Mouse (Mus musculus) stomach, embryonic 14.5 days (tissue): ENCODE results near the gene Fam219a. TPM values are rescaled to one million over a fixed set of nuclear protein-coding genes. Genes with fewer than 3 reads are reported as not detected.

Source experiments
- ATAC-seq: fragments of 200-750 bp; cut with Nextera tagmentation; 2 replicates; pipeline ENCODE4 v1.8.0; 2017; ENCODE audit warnings: low read depth, moderate TSS enrichment; ENCODE audit not compliant: insufficient number of reproducible peaks, insufficient read depth, low FRiP score
- H3K27ac ChIP-seq: fragments of 300-500 bp; sonication (generic); 2 replicates; pipeline ENCODE4 v1.5.1; 2014; ENCODE audit warnings: mild to moderate bottlenecking, low read length, moderate library complexity, mixed read lengths
- H3K27me3 ChIP-seq: fragments of 300-500 bp; sonication (generic); 2 replicates; pipeline ENCODE4 v1.6.1; 2014; ENCODE audit warnings: low read length, control low read depth, mixed read lengths; ENCODE audit not compliant: control insufficient read depth, insufficient read depth
- H3K36me3 ChIP-seq: fragments of 300-500 bp; sonication (generic); 2 replicates; pipeline ENCODE4 v1.6.1; 2014; ENCODE audit warnings: mild to moderate bottlenecking, control low read depth, low read length, moderate library complexity, mixed read lengths; ENCODE audit not compliant: control insufficient read depth, insufficient read depth
- H3K4me1 ChIP-seq: fragments of 300-500 bp; sonication (generic); 2 replicates; pipeline ENCODE4 v1.6.1; 2014; ENCODE audit warnings: low read length, control low read depth, mixed read lengths; ENCODE audit not compliant: control insufficient read depth, insufficient read depth
- H3K4me2 ChIP-seq: fragments of 300-500 bp; sonication (generic); replicated peaks from 2 replicates; pipeline ENCODE4 v1.6.1; 2014; ENCODE audit warnings: low read depth, low read length, control low read depth
- H3K4me3 ChIP-seq: fragments of 300-500 bp; sonication (generic); 2 replicates; pipeline ENCODE4 v1.5.1; 2014; ENCODE audit warnings: low read depth, low read length, control low read depth
- H3K9ac ChIP-seq: fragments of 300-500 bp; sonication (generic); replicated peaks from 2 replicates; pipeline ENCODE4 v1.6.1; 2014; ENCODE audit warnings: low read depth, mild to moderate bottlenecking, control low read depth, low read length, moderate library complexity, mixed read lengths
- H3K9me3 ChIP-seq: fragments of 300-500 bp; sonication (generic); 2 replicates; pipeline ENCODE4 v1.6.1; 2016; ENCODE audit warnings: low read depth, low read length, control low read depth; ENCODE audit not compliant: control insufficient read depth
- WGBS: fragments of 180-500 bp; shearing (Covaris S2); extraction: QIAGEN DNeasy Blood & Tissue Kit; methylation state at CpG from one replicate; pipeline ENCODE4 v1.1.7; 2014; 5-methylcytosine and 5-hydroxymethylcytosine counted together
- polyA plus RNA-seq: library from polyadenylated mRNA; unstranded; fragments of >200 nt; fragmentation: Nextera tagmentation; extraction: Ambion mirVana; gene quantifications from 2 replicates; pipeline ENCODE4 v1.2.1, GENCODE M21; 2014

The Fam219a gene
- polyA plus RNA-seq, 1 experiment from 2014 or later: 3.9 TPM

DNA sequence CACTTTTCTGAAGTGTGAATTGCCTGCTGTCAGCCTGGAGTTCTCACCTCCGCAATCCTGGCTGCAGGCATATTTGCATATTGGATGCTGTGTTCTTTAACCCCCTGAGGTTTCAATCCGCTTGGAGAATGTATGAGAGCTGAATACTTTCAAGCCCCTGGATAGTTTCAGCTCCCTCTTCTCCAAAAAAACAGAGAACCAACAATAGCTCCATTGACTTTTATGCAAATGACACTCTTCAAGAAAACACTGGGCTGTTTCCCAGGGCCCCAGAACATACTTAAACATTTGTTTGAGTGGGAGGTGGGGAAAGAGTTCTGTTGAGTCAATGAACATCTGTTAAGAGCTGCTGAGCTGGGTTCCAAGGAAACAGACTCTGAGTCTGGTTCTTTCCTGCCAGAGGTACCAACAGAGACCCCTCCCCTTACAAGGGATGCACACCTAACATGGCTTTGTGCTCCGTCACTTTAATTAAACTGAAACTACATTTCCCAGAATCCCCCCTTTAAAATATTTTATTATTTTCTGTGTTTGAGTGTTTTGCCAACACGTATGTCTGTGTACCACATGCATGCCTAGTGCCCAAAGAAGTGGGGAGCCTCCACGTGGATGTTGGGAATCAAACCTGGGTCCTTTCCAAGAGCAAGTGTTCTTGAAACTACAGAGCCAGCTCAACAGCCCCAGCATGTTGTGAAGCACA, 98.5 kb downstream of the Fam219a start:
- H3K4me3 ChIP-seq: no peak overlapping the region
- no peaks in the 10 kb centered on the region for H3K9me3 ChIP-seq
- no peaks in the 10 kb centered on the region for H3K36me3 ChIP-seq
- 55% methylated on average over 5 of the region's 5 CpGs for WGBS
- ATAC-seq: no peak
- no peaks in the 10 kb centered on the region for H3K27me3 ChIP-seq
- no peak overlapping the region for H3K27ac ChIP-seq
- H3K4me2 ChIP-seq: no peak overlapping the region
- no peak overlapping the region for H3K9ac ChIP-seq
- no peaks in the 10 kb centered on the region for H3K4me1 ChIP-seq

DNA sequence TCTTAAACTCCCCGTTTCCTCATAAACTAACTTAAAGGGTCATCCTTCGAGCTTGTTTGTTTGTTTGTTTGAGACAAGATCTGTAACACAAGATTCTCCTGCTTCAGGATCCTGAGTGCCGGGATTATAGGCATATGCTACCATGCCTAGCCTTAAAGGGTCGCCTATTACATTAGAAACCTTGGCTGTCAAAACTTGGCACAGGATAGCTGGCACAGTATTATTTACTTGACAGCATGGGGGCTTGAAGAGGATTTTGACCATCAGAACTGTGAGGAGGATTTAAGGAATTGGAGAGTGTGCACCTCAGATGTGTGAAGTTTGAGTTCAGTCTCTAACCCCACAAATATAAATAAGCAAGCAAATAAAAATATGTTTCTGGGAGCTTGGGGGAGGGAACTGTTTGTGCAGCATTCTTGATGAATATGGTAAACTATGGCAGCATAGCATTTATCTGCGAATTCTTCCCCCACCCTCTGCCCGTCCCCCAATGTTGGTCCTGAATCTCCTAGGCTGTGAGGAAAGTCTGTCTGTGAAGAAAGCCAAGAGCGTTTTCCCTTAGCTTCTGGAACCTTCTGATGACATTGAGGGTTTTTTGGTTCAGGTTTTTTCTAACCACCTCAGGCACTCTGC, 99.2 kb downstream of the Fam219a start:
- WGBS: 57% methylated on average over 7 of the region's 7 CpGs
- Histone ChIP-seq H3K9ac (no peak overlapping the region), H3K27ac (no peak overlapping the region), H3K4me1 (no peaks in the 10 kb centered on the region), H3K4me2 (no peak overlapping the region), H3K4me3 (no peak overlapping the region), H3K27me3 (no peaks in the 10 kb centered on the region), H3K9me3 (no peaks in the 10 kb centered on the region), H3K36me3 (no peaks in the 10 kb centered on the region)
- ATAC-seq: no peak

DNA sequence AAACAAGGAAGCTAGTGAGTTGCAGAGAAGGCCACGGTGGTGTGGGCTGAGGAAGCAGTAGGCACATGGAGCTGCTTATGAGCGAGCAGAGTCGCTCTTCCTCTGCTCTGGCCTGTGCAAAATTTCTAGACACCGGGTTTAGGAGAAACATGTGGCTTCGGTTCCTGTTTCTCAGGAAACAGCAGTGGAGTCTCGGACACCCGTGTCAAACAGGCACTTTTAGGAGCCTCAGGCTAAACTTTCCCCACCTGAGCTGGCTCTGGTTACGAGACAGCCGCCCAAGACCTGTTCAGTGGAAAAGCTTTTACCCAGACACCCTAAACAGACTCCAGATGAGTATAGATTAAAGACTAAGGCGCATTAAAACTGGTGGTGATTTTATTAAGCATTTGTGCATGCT, 100.1 kb downstream of the Fam219a start:
- H3K36me3 ChIP-seq: no peaks in the 10 kb centered on the region
- H3K4me1 ChIP-seq: no peaks in the 10 kb centered on the region
- H3K9me3 ChIP-seq: no peaks in the 10 kb centered on the region
- H3K4me3 ChIP-seq: no peak overlapping the region
- H3K27ac ChIP-seq: no peak overlapping the region
- no peak overlapping the region for H3K9ac ChIP-seq
- H3K4me2 ChIP-seq: no peak overlapping the region
- H3K27me3 ChIP-seq: no peaks in the 10 kb centered on the region
- 81% methylated on average over 10 of the region's 10 CpGs for WGBS
- ATAC-seq: no peak

DNA sequence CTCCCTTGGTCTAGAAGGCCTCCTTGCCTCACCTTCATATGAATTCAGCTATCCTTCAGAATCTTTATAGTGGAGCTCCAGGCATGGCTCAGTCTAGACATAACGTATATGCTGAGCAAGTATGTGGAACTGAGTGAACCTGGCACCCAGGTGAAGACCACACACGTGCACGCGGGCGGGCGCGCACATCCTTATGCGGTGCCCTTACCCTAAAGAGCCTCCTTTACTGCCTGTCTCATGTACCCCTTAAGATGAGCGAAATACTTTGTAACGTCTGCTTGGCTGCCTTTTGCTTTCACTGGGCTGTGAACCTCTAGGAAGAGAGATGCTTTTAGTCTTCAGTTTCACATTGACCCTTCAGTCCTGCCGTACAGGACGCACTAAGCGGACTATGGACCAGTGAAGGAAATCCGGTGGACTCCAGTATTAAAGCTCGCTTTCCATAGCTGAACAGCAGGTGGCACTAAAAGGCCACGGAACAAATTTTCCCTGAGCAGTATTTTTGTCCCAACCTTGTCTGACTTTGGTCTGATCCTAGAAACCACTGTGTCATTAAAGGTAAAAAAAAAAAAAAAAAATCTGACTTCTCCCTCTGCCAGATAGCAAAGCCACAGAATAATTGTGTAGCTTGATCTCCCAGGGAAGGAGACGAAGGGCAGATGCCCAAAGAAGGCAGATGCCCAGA, 100.8 kb downstream of the Fam219a start:
- Histone ChIP-seq H3K4me3 (no peak overlapping the region), H3K4me2 (no peak overlapping the region), H3K4me1 (peaks cover 5% of the 10 kb centered on the region; the same call in 1 of the 2 replicates), H3K27ac (no peak overlapping the region), H3K9ac (no peak overlapping the region), H3K27me3 (no peaks in the 10 kb centered on the region), H3K36me3 (no peaks in the 10 kb centered on the region), H3K9me3 (no peaks in the 10 kb centered on the region)
- 55% methylated on average over 17 of the region's 17 CpGs for WGBS
- no peak for ATAC-seq

Other genes with a start within 250 kb of the Fam219a start
- gene Ubap1, start 220.5 kb downstream of the Fam219a start, polyA plus RNA-seq: 53.6 and 54.8 TPM in 2 replicates
- 7.4 and 8.0 TPM in 2 replicates for gene Kif24, start 104.7 kb downstream of the Fam219a start, polyA plus RNA-seq
- 47.7 and 50.6 TPM in 2 replicates for gene Nudt2, start 104.4 kb downstream of the Fam219a start, polyA plus RNA-seq
- gene AI464131, start 66.5 kb downstream of the Fam219a start, polyA plus RNA-seq: 4.6 and 4.8 TPM in 2 replicates
- 0.98 and 1.8 TPM in 2 replicates for gene 1110017D15Rik, start 52.2 kb downstream of the Fam219a start, polyA plus RNA-seq
- gene Dnaic1, start 237 bp upstream of the Fam219a start, polyA plus RNA-seq: 4.8 TPM in 2 replicates
- gene Enho, start 70.8 kb upstream of the Fam219a start, polyA plus RNA-seq: 30.7 and 30.9 TPM in 2 replicates
- gene Cntfr, start 127.6 kb upstream of the Fam219a start, polyA plus RNA-seq: 9.3 and 11.3 TPM in 2 replicates
- 162 TPM in 2 replicates for gene Il11ra1, start 130.5 kb upstream of the Fam219a start, polyA plus RNA-seq
- 65.3 and 71.5 TPM in 2 replicates for gene Rpp25l, start 144.0 kb upstream of the Fam219a start, polyA plus RNA-seq
- gene Dctn3, start 153.6 kb upstream of the Fam219a start, polyA plus RNA-seq: 121 and 126 TPM in 2 replicates
- gene Arid3c, start 161.6 kb upstream of the Fam219a start, polyA plus RNA-seq: not detected in 2 replicates
- 35.4 and 40.0 TPM in 2 replicates for gene Galt, start 185.7 kb upstream of the Fam219a start, polyA plus RNA-seq
- gene Sigmar1, start 186.6 kb upstream of the Fam219a start, polyA plus RNA-seq: 81.2 and 90.6 TPM in 2 replicates
- 44.0 and 49.7 TPM in 2 replicates for gene Ccl27a, start 204.7 kb upstream of the Fam219a start, polyA plus RNA-seq